Mouse (Mus musculus): ENCODE results near the gene Mrps12.

Gene Mrps12

GRCm38 (mm10) chr7:28741709-28742438 is at the start of gene Mrps12, which contains the start of gene Sars2:
TSS of gene Mrps12 (minus strand) at chr7:28741820.
TSS of gene Sars2 (plus strand) at chr7:28741992.
- DNase-seq (ENCODE audit: low spot score in 2 of 2) = peak; percentile 94 to 97

DNA sequence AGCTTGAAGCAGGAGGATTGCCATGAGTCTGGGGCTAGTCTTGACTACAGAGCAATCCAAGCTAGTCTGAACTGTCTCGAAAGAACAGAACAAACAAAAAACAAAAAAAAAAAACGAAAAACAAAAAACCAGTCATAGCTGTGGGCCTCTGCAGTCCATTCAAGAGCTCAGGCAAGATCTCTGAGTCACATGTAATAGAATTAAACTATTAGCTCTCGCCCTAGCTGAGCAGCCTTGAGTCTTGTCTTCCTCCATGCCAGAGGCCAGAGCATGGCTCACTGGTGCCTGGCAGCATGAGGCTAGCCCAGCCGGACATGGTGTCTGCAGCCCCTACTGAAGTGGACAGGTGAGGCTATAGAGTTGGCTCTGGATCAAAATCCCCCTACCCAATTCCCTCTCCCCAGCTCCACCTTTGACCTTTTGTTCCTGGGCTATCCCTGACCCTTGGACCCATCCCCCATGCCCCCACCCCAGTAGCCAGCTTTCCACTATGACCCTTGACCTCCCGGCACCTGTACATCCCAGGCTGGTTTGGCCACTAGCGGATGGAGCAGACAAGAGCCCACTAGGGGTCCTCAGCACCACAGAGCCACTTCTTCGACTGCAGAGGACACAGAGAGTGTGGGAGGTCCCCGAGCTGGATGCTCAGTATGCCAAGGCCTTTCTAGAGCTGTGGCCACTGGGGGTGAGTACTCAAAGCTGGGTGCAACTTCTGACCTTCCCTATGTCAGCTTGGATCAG is 48.6 kb upstream of the Mrps12 start:
- no peak for DNase-seq (ENCODE audit: low spot score in 2 of 2)

DNA sequence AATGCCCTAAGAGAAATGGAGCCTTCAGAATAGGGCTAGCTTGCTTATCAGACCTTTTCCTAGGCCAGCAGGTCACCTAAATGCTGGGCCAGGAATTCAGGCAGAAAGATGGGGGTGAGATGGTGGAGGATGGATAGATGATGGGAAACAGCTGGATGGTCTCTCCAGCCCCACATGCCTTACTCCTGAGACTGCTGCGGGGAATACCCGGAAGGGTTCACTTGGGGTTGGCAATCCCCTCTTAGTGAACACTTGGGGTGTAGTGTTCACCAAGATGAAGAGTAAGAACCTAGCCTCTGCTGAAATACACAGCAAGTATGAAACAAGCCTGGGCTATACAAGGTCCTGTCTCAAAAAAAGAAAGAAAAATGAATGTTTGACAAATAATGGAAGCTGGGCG is 47.6 kb upstream of the Mrps12 start:
- DNase-seq (ENCODE audit: low spot score in 2 of 2) = no peak

DNA sequence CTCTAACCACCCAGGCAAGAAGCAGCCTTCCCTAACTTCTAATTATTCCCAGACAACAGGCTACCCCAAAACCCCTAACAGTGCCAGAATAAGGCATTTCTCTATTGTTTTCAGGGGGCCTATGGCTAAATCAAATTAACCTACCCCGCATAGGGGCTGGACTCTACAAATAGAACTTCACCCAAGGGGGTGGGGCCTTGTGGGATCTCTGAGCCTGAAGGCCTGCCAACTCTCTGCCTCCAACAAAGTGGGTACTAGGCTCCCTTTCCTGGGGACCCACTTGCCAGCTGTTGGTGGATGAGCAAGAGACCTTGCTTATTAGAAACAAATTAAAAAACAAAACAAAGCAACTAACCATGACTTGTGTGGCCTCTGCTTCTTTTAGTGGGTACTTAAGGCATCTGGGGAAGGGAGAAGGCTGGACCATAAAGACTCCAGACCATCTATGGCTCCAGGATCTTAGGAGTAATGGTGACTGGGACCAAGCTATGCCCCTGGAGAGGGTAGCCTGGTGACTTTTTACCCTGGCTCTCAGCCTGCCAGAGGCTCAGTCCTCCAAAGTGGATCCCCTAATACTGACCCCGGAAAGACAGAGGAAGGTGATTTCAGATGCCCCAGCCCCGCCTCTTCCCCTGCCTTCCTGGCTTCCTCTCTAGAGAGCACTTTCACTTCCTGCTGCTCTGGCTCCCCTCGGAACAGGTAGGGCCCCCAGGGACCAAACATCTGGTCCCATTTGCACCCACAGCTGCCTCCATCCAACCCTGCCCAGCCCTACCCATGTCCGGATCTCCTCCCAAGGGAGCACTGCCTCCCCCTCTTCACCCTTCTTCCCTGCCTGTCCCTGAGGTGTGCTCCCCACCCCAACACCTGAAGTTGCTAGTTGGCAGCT is 46.9 kb upstream of the Mrps12 start, which contains the start of gene Rinl:
TSS of gene Rinl (plus strand) at position 663 of the 889 bp plus-strand sequence.
- DNase-seq (ENCODE audit: low spot score in 2 of 2) = no peak

GRCm38 (mm10) chr7:28787884-28788283 is 46.3 kb upstream of the Mrps12 start:
- no peak for DNase-seq (ENCODE audit: low spot score in 2 of 2)

DNA sequence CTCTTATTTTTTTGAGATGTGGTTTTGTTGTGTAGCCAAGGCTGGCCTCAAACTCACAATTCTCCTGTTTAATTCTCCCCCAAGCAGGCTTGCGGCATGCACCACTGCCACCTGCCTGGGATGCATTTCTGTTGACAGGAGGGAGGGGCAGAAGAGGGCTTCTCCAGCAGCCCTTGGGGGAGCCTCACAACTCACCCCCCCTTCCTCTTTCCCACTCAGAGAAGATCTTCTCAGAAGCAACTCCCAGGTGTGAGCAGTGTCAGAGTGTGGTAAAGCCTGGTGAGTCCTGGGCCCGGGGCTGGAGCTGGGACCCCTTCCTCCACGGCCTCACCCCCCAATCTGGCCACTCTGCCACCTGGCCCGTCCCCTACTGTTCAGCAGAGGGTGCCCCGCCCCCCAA is 43.5 kb upstream of the Mrps12 start:
- no peak for DNase-seq (ENCODE audit: low spot score in 2 of 2)

DNA sequence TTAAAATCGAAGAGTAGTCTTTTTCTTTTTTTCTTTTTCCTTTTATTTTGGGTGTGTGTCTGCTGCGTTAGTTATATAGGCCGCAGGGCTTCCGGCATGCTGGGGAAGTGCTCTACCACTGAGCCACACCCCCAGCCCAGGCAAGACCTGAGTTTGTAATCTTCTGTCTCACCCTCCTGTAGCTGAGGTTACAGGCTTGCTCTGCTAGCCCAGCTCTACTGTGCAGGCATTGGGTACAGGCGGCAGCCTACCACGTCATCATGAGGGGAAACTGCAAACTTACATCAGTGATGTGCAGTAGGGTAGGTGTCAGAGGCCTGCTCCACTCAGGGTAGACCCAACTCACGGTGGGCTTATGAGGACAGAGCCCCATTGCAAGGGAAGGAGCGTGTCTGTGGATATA is 39.6 kb upstream of the Mrps12 start:
- DNase-seq (ENCODE audit: low spot score in 2 of 2) = no peak

GRCm38 (mm10) chr7:28780857-28781256 is 39.2 kb upstream of the Mrps12 start:
- no peak for DNase-seq (ENCODE audit: low spot score in 2 of 2)

GRCm38 (mm10) chr7:28780067-28780658 is 38.5 kb upstream of the Mrps12 start:
- DNase-seq (ENCODE audit: low spot score in 2 of 2) = peak; percentile 77 to 88

- DNase-seq (ENCODE audit: low spot score in 2 of 2) = no peak
Measured at GRCm38 (mm10) chr7:28778825-28779224, 37.2 kb upstream of the Mrps12 start.

DNA sequence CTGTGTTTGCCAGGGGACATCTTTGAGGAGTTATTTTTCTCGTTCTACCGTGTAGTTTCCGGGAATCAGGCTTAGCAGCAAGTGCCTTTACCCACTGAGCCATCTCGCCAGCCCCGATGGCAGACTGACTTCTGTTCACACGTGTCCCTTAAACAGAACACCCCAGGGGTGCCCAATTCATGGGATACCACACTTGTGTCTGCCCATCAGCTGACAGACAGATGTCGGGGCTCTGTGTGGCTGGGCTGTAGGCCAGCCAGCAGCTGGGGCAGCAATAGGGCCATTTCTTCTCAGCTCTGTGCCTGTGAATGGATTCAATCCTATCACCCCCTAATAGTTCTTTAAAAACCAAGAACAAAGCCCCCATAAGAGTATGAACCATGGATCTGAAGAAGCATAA is 33.5 kb upstream of the Mrps12 start:
- no peak for DNase-seq (ENCODE audit: low spot score in 2 of 2)

GRCm38 (mm10) chr7:28774164-28774563 is 32.5 kb upstream of the Mrps12 start:
- DNase-seq (ENCODE audit: low spot score in 2 of 2) = no peak

DNA sequence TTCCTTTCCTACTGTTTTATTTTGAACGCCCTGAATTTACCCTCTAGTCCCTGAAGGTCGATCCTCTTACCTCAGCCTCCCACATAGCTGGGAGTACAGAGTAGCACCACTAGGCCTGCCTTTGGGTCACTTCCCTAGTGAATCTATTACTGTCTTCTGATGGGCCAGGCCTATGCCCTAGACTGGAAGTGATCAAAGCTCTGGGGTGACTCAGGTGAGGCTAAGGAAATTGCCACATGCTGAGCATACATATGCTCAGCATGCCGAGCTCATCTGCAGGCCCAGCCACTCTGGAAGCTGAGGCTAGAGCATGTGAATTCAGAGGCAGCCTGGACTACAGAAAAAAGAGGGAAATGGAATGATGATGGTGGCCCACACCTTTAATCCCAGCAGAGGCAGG is 31.5 kb upstream of the Mrps12 start:
- no peak for DNase-seq (ENCODE audit: low spot score in 2 of 2)

DNA sequence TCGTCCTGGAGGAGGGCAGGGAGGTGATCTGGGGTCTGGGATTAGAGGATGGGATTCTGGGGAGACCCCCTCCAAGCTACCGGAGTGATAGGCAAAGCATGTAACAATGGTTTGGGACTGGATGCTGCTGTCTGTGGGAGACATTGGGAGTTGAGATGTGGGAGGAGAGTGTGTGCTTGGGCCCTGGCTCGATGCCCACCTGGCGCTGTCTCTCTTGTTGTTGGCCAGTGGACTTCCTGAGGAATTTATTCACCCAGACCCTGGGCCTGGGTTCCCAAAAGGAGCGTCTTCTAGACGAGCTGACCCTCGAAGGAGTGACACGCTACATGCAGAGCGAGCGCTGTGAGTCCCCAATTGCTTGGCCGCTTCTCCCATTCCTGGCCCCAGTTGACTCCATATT is 30.2 kb upstream of the Mrps12 start:
- no peak for DNase-seq (ENCODE audit: low spot score in 2 of 2)

DNA sequence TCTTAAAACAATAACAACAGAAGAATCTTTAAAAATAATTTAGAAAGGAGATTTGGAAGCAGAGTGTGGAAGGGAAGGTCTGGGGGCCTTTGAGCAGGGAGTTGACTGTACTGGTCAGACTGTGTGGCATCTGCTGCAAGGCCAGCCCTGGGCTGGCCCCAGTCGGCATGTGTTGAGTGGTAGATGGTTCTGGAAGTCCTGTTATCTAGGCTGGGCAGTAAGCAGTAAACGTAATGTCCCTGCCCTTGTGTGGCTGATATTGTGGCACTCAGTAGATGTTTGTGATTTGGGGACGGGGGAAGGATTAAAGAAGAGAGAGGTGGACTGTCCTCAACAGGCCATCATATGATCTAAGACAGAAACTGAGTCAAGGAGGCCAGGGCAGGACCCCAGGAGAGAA is 28.7 kb upstream of the Mrps12 start:
- no peak for DNase-seq (ENCODE audit: low spot score in 2 of 2)

GRCm38 (mm10) chr7:28769414-28769958 is 27.9 kb upstream of the Mrps12 start:
- DNase-seq (ENCODE audit: low spot score in 2 of 2) = no peak

DNA sequence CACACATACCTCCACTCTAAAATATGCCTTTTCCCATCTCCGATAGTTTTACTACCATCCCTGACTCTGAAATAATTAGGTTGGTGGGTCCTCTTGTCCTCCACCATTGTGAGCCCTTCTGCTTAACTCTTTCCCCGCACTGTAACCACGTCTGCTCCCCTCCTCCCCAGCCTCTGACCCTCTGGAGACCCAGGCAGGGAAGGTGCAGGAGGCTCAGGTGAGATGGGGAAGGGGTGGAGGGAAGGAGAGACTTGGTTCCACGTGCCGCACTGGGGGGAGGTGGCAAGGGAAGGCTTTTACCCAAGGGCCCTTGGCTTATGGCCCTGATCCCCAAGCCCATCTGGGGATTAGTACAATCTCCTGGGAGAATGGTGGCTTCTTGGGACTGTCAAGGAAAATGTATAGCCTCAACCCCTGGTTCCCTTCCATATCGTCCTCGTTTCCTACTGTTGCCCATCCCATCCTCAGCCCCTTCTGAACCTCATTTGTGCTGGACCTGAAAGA is 25.9 kb upstream of the Mrps12 start, which contains the start of gene Nfkbib:
TSS of gene Nfkbib (minus strand) at position 51 of the 504 bp plus-strand sequence.
- DNase-seq (ENCODE audit: low spot score in 2 of 2) = no peak

- DNase-seq (ENCODE audit: low spot score in 2 of 2) = no peak
Measured at GRCm38 (mm10) chr7:28766910-28767309, 25.3 kb upstream of the Mrps12 start.

DNA sequence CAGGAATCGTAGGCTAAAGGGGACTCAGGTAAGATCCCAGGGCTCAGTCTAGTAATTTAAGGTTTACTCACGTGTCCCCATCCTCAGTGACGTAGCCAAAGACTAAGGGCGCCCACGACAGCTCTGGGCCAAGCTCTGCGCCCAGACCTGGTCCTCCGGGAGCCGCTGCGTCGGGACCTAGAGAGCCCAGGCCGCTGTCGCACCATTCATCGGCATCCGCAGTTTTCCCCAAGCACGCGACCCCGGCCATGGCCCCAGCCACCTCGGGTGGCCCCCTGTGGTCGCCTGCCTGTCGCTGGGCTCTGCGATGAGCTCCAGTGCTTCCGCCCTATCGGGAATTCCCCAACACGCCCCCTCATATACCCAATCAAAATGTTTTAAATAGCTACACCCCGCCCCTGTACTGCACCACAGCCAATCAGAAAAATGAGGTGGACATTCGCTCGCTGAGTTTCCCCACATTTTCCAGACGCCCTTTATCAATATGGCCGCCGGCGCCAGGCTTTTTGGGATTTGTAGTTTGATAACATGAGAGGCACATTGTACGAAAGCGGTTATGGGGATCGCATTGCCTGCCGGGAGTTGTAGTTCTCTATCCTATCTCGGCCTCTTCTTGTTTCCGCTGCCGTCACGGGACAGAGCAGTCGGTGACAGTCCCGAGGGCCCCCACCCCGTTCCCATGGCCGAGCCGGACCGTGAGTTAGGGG is 24.7 kb upstream of the Mrps12 start, which contains the start of gene Sirt2:
TSS of gene Sirt2 (plus strand) at position 563 of the 707 bp plus-strand sequence.
- DNase-seq (ENCODE audit: low spot score in 2 of 2) = peak; percentile 98 to 99

GRCm38 (mm10) chr7:28765211-28765610 is 23.6 kb upstream of the Mrps12 start:
- no peak for DNase-seq (ENCODE audit: low spot score in 2 of 2)
